Mouse (Mus musculus): ENCODE measurements at regions not wholly inside any gene's neighbourhood (a gene's known extent, or its start where the extent isn't known, plus 50 kb on each side); places are given as distances from the start of the nearest gene placed in this dataset.

DNA sequence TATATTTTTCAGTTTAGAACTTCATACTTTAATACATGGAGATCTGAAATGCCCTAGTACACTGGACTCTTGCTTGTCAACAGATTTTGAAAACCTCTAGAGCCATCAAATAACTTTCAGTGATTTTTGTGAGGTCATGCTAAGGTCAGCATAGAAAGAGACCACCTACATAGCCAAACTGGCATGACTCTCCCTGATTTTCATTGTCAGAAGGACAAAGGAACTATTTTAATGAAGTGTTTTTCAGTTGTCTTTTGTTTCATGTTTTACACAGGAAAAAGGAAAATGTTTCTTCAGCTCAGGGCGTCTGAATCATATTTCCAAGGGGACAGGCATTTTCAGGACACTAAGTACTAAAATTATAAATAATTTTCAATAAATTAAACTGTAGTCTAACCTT is 585.2 kb downstream of the Nfib start:
- no peaks in the 10 kb centered on the region for H3K9me3 ChIP-seq (replicated peaks)
- no peak for DNase-seq (ENCODE audit: low spot score)
- WGBS = 71% methylated on average over 1 of the region's 1 CpGs
- H3K4me1 ChIP-seq = no peaks in the 10 kb centered on the region
- no peak overlapping the region for H3K27ac ChIP-seq
- no peaks in the 10 kb centered on the region for H3K36me3 ChIP-seq
- no peak overlapping the region for H3K4me3 ChIP-seq
- no peaks in the 10 kb centered on the region for H3K27me3 ChIP-seq (ENCODE audit: low read depth, poor library complexity, severe bottlenecking)

- H3K4me3 ChIP-seq = no peak overlapping the region
- no peaks in the 10 kb centered on the region for H3K4me1 ChIP-seq
- 92% methylated on average over 1 of the region's 1 CpGs for whole genome bisulfite sequencing
- no peak for DNase-seq (ENCODE audit: low spot score)
- H3K27me3 ChIP-seq (ENCODE audit: low read depth, poor library complexity, severe bottlenecking) = no peaks in the 10 kb centered on the region
- no peak overlapping the region for H3K27ac ChIP-seq
- H3K9me3 ChIP-seq (replicated peaks) = no peaks in the 10 kb centered on the region
- no peaks in the 10 kb centered on the region for H3K36me3 ChIP-seq
Measured at GRCm38 (mm10) chr4:82101837-82102236, 603.7 kb downstream of the Nfib start.

GRCm38 (mm10) chr4:82099970-82100368 is 605.6 kb downstream of the Nfib start:
- H3K9me3 ChIP-seq (replicated peaks) = no peaks in the 10 kb centered on the region
- DNase-seq (ENCODE audit: low spot score) = no peak
- H3K27me3 ChIP-seq (ENCODE audit: low read depth, poor library complexity, severe bottlenecking) = no peaks in the 10 kb centered on the region
- H3K4me1 ChIP-seq = no peaks in the 10 kb centered on the region
- H3K27ac ChIP-seq = no peak overlapping the region
- WGBS = 85% methylated on average over 6 of the region's 6 CpGs
- H3K36me3 ChIP-seq = no peaks in the 10 kb centered on the region
- no peak overlapping the region for H3K4me3 ChIP-seq

DNA sequence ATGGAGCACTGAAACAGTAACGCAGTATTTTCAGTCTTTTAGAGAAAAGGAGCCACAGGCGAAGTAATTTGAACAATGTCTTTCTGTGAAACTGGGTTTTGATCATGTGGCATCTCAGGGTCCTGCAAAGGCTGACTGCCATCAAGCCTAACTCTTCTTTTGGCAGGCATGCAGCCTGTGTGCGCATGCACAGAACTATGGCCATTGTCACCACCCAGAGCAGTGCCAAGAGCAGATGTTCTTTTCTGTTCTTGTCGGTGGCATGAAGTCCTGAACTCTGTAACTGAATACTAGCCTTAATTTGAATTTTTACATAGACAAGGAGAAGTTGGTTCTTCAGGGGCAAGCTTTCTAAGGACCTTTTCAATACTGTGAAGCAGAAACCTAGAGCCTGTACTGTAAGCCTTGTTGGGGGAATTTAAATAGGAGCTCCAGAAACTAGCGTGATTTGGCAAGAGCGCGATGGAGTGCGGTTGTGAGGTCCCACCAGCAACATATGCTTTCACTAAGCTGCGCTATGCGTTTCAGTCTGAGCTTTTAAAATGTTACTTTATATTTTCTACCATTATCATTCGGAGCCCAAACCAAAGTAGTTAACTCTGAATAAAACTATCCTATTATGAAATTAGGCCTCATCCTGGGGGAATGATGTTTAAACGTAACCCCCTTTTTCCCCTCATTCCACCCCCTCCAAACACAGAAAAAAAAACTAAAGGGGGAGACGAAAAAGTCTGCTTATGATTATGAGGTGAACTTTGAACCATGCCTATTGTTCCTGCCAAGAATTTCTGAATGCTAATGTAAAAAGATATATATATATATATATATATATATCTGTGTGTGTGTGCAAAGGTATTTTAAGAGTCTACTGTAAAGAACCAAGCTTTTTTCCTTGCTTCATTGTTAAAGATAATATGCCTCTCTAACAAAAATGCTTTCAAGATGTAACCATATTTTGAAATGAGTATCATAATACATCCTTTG is 606.3 kb downstream of the Nfib start:
- no peak overlapping the region for H3K4me3 ChIP-seq
- no peak overlapping the region for H3K27ac ChIP-seq
- H3K27me3 ChIP-seq (ENCODE audit: low read depth, poor library complexity, severe bottlenecking) = no peaks in the 10 kb centered on the region
- H3K36me3 ChIP-seq = no peaks in the 10 kb centered on the region
- no peak for DNase-seq (ENCODE audit: low spot score)
- no peaks in the 10 kb centered on the region for H3K9me3 ChIP-seq (replicated peaks)
- no peaks in the 10 kb centered on the region for H3K4me1 ChIP-seq
- 93% methylated on average over 13 of the region's 13 CpGs for WGBS

GRCm38 (mm10) chr4:82092296-82093230 is 613.0 kb downstream of the Nfib start:
- Histone ChIP-seq H3K4me1 (no peaks in the 10 kb centered on the region), H3K9me3 (replicated peaks) (no peaks in the 10 kb centered on the region), H3K36me3 (no peaks in the 10 kb centered on the region), H3K4me3 (no peak overlapping the region), H3K27me3 (ENCODE audit: low read depth, poor library complexity, severe bottlenecking) (no peaks in the 10 kb centered on the region), H3K27ac (no peak overlapping the region)
- WGBS = 92% methylated on average over 5 of the region's 5 CpGs
- no peak for DNase-seq (ENCODE audit: low spot score)

- H3K4me1 ChIP-seq = no peaks in the 10 kb centered on the region
- no peaks in the 10 kb centered on the region for H3K9me3 ChIP-seq (replicated peaks)
- H3K4me3 ChIP-seq = no peak overlapping the region
- no peak for DNase-seq (ENCODE audit: low spot score)
- 95% methylated on average over 5 of the region's 5 CpGs for WGBS
- no peaks in the 10 kb centered on the region for H3K36me3 ChIP-seq
- no peak overlapping the region for H3K27ac ChIP-seq
- H3K27me3 ChIP-seq (ENCODE audit: low read depth, poor library complexity, severe bottlenecking) = no peaks in the 10 kb centered on the region
Measured at GRCm38 (mm10) chr4:82089657-82090056, 615.9 kb downstream of the Nfib start.

DNA sequence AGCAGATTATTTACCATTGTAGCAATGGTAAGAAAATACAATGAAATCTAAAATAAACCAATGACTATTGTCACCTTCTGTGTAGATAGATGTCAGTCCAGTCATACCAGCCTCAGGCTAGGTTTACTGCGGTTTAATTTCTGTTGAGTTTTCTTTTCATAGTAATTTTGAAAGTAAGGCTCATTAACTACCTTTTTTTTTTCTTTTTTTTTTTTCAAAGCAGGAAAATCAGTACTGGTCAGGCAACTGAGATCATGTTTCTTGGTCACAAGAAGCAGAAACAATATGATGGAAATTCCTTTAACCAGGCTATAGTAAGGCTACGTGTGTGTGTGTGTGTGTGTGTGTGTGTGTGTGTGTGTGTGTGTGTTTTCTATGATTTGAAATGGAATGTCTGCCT is 622.0 kb downstream of the Nfib start:
- Histone ChIP-seq H3K4me1 (no peaks in the 10 kb centered on the region), H3K27ac (no peak overlapping the region), H3K9me3 (replicated peaks) (no peaks in the 10 kb centered on the region), H3K4me3 (no peak overlapping the region), H3K36me3 (no peaks in the 10 kb centered on the region), H3K27me3 (ENCODE audit: low read depth, poor library complexity, severe bottlenecking) (no peaks in the 10 kb centered on the region)
- no peak for DNase-seq (ENCODE audit: low spot score)
- WGBS = 91% methylated on average over 2 of the region's 2 CpGs

GRCm38 (mm10) chr4:82068050-82068449 is 625.4 kb upstream of the Mpdz start:
- Histone ChIP-seq H3K4me3 (no peak overlapping the region), H3K4me1 (peaks cover 14% of the 10 kb centered on the region), H3K36me3 (no peaks in the 10 kb centered on the region), H3K27me3 (ENCODE audit: low read depth, poor library complexity, severe bottlenecking) (no peaks in the 10 kb centered on the region), H3K9me3 (replicated peaks) (no peaks in the 10 kb centered on the region), H3K27ac (no peak overlapping the region)
- 79% methylated on average over 3 of the region's 3 CpGs for WGBS
- no peak for DNase-seq (ENCODE audit: low spot score)

DNA sequence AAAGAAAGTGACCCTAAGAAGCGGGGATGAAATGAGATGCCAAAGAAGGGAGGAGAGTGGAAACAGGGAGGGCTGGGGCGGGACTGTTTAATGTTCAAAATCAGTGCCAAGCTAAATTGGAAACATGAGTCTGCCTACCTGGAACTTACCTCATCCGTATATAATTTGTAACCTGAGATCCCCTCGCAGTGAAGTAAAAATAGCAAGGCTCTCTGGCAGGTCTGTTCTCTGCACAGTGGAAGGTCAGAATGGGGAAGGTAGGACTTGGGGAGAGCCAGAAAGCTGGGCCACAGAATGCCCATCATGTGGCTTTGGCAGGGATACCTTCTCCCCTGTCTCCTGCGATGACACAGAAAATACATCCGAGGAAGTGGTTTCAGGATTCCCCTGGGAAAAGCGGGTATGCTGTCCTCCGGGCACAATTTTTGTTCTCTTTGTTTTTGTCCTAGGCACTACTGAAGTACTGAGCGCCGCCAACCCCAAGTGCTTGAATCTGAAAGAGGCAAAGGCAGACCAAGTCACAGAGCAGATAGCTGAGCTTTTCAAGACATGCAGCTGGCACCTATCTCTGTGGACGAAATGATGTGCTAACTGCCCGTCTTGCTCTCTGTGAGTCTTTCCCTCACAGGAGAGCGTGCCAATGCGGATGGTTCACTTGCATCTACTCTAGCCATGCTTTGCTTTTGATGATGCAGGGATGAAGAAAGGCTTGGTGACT is 623.2 kb upstream of the Mpdz start:
- peak; percentile 35 for DNase-seq (ENCODE audit: low spot score)
- peak overlapping the region; percentile 0; the same call in 1 of the 2 replicates for H3K4me3 ChIP-seq
- H3K9me3 ChIP-seq (replicated peaks) = no peaks in the 10 kb centered on the region
- no peaks in the 10 kb centered on the region for H3K36me3 ChIP-seq
- H3K27ac ChIP-seq = peak overlapping the region; percentile 70
- peaks cover 14% of the 10 kb centered on the region for H3K4me1 ChIP-seq
- no peaks in the 10 kb centered on the region for H3K27me3 ChIP-seq (ENCODE audit: low read depth, poor library complexity, severe bottlenecking)
- 71% methylated on average over 14 of the region's 14 CpGs for WGBS

DNA sequence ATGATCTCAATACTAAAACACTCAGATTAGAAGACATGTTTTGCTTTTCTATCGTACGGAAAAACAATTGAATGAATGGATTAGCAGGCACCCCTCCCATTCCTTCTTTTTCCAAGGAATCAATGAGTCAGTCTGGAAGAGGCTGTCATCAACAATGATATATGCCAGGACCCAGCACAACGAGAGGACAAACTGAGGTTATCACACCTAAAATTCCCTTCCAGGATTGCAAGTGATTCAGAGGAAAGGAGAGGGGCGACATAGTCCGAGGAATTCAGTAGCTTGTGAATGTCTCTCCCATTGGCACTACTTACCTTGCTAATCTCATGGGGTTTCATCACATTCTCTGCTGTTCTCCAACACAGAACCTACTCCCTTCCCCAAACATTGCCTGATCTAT is 620.1 kb upstream of the Mpdz start:
- DNase-seq (ENCODE audit: low spot score) = no peak
- no peaks in the 10 kb centered on the region for H3K9me3 ChIP-seq (replicated peaks)
- H3K4me1 ChIP-seq = peaks cover 14% of the 10 kb centered on the region
- H3K4me3 ChIP-seq = no peak overlapping the region
- 81% methylated on average over 5 of the region's 5 CpGs for WGBS
- no peaks in the 10 kb centered on the region for H3K27me3 ChIP-seq (ENCODE audit: low read depth, poor library complexity, severe bottlenecking)
- H3K36me3 ChIP-seq = no peaks in the 10 kb centered on the region
- no peak overlapping the region for H3K27ac ChIP-seq

DNA sequence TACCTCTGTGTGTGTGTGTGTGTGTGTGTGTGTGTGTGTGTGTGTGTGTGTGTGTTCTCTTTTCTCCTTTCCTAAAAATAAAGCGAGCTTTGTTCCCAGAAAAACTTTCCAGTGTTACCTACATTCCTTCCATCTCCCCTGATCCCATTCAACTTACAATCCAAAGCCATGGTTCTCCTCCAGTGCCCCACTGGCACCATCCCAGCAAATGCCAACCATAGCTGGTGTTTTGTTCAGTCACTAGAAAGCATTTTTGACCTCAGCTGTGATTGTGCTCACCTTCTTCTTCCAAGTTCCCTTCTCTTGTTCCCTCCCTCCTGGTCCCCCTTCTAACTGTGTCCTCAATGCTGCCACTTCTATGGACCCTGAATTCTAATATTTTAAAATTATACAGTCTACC is 614.1 kb upstream of the Mpdz start:
- H3K4me1 ChIP-seq = no peaks in the 10 kb centered on the region
- DNase-seq (ENCODE audit: low spot score) = no peak
- no peak overlapping the region for H3K27ac ChIP-seq
- WGBS = 90% methylated on average over 1 of the region's 1 CpGs
- H3K4me3 ChIP-seq = no peak overlapping the region
- H3K36me3 ChIP-seq = no peaks in the 10 kb centered on the region
- H3K9me3 ChIP-seq (replicated peaks) = no peaks in the 10 kb centered on the region
- no peaks in the 10 kb centered on the region for H3K27me3 ChIP-seq (ENCODE audit: low read depth, poor library complexity, severe bottlenecking)

DNA sequence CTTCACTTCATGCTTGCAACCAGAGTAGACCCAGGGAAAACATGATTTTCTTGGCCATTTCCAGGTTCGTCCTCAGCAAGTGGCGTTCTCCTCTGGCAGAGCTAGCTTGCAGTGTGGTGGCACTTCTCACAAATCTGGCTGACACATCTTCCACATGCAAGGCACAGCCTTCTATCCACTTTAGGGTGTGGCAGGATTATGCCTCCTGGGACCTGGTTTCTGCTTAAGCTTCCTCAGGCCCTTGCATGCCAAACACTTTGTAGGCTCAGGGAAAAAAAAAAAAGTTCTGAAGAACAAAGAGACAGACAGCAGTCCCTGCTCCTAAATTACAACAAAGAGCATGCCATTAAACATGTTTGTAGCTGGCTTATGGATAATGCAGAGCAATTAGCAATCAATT is 605.6 kb upstream of the Mpdz start:
- Histone ChIP-seq H3K27ac (no peak overlapping the region), H3K9me3 (replicated peaks) (no peaks in the 10 kb centered on the region), H3K27me3 (ENCODE audit: low read depth, poor library complexity, severe bottlenecking) (no peaks in the 10 kb centered on the region), H3K36me3 (no peaks in the 10 kb centered on the region), H3K4me1 (no peaks in the 10 kb centered on the region), H3K4me3 (no peak overlapping the region)
- DNase-seq (ENCODE audit: low spot score) = no peak
- WGBS = 75% methylated on average over 2 of the region's 2 CpGs
